Mouse (Mus musculus) myocyte (in vitro differentiated cells): ENCODE measurements at regions not wholly inside any gene's neighbourhood (a gene's known extent, or its start where the extent isn't known, plus 50 kb on each side); places are given as distances from the start of the nearest gene placed in this dataset.

Source experiments
- CEBPB ChIP-seq: IDR thresholded peaks from 2 replicates; pipeline ENCODE4 v1.6.1; 2011; ENCODE audit warnings: mild to moderate bottlenecking, moderate library complexity; ENCODE audit not compliant: poor library complexity, insufficient read depth, severe bottlenecking
- MAX ChIP-seq: IDR thresholded peaks from one replicate; pipeline ENCODE4 v1.6.1; 2011; ENCODE audit warnings: low read depth, mild to moderate bottlenecking, control low read depth
- POLR2A ChIP-seq: IDR thresholded peaks from one replicate; pipeline ENCODE4 v1.6.1; 2011; ENCODE audit warnings: low read depth, mild to moderate bottlenecking, control low read depth, moderate library complexity; ENCODE audit not compliant: insufficient read length
- POLR2AphosphoS2 ChIP-seq: IDR thresholded peaks from one replicate; pipeline ENCODE4 v1.6.1; 2011; ENCODE audit warnings: low read depth, control low read depth; ENCODE audit not compliant: insufficient read length

DNA sequence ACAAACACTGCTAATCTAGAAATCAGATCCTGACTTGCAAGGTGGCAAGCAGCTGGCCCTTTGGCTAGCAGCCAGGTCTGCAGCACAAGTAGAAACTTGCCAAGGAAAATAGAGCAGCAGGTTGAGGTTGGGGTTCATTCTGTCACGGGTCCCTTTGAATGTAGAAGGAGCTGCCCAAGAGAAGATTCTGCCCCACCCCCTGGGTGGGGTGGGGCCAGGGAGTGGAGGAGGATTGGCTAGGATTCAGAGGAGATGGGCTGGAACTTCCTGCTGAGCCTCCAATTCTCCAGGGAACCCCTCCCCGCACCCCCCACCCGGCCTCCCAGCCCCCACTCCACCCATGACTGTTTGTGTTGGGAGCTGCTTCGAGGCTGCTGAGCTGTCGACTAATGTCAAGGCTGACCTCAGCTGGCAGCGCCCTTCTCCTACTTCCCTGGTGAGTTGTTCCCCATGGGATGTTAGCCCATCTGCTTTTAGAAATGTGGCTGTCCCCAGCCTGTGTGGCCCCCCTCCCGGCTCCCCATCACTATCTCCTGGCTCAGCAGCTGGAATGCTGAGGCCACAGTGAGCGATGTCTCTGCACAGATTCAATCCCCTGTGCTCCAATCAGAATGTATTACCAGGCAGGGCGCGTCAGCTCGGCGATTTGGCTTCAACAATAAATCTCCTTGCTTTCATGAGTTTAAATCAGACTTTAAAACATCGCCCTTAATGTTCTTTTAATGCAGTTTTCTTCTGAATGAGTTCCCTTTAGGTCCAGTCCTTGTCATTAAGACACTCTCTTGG lies 447.8 kb upstream of the Kif2a start:
- no peak for TF ChIP-seq CEBPB
- TF ChIP-seq POLR2AphosphoS2 = no peak
- TF ChIP-seq POLR2A = no peak
- no peak for TF ChIP-seq MAX
